Mouse (Mus musculus): ENCODE results near the gene Wdr38. TPM values are rescaled to one million over a fixed set of nuclear protein-coding genes. Genes with fewer than 3 reads are reported as not detected.

Gene Wdr38
- polyA plus RNA-seq, 1 experiment from 2014 or later = 1.6 TPM

GRCm38 (mm10) chr2:38974171-38974570, 23.1 kb upstream of the Wdr38 start:
- ATAC-seq (ENCODE audit: low FRiP score) = no peak
- H3K4me2 ChIP-seq = no peak overlapping the region
- H3K9me3 ChIP-seq (replicated peaks) = no peaks in the 10 kb centered on the region
- WGBS = 41% methylated on average over 2 of the region's 2 CpGs
- H3K27me3 ChIP-seq (replicated peaks) = no peaks in the 10 kb centered on the region
- no peak overlapping the region for H3K9ac ChIP-seq (replicated peaks)
- H3K36me3 ChIP-seq = no peaks in the 10 kb centered on the region
- no peak overlapping the region for H3K4me3 ChIP-seq (replicated peaks)
- no peaks in the 10 kb centered on the region for H3K4me1 ChIP-seq
- no peak overlapping the region for H3K27ac ChIP-seq (replicated peaks)

GRCm38 (mm10) chr2:38975181-38975580, 22.1 kb upstream of the Wdr38 start:
- ATAC-seq (ENCODE audit: low FRiP score) = no peak
- no peaks in the 10 kb centered on the region for H3K9me3 ChIP-seq (replicated peaks)
- 87% methylated on average over 3 of the region's 3 CpGs for WGBS

GRCm38 (mm10) chr2:38975941-38976805, 21.1 kb upstream of the Wdr38 start:
- H3K4me2 ChIP-seq = no peak overlapping the region
- H3K4me1 ChIP-seq = no peaks in the 10 kb centered on the region
- no peak overlapping the region for H3K9ac ChIP-seq (replicated peaks)
- no peak overlapping the region for H3K27ac ChIP-seq (replicated peaks)
- ATAC-seq (ENCODE audit: low FRiP score) = no peak
- no peaks in the 10 kb centered on the region for H3K9me3 ChIP-seq (replicated peaks)
- no peak overlapping the region for H3K4me3 ChIP-seq (replicated peaks)
- no peaks in the 10 kb centered on the region for H3K36me3 ChIP-seq
- 85% methylated on average over 21 of the region's 21 CpGs for WGBS
- H3K27me3 ChIP-seq (replicated peaks) = no peaks in the 10 kb centered on the region

More at GRCm38 (mm10) chr2:38975181-38975580, 22.1 kb upstream of the Wdr38 start:
- Histone ChIP-seq H3K4me3 (replicated peaks) (no peak overlapping the region), H3K4me1 (no peaks in the 10 kb centered on the region), H3K27ac (replicated peaks) (no peak overlapping the region), H3K36me3 (no peaks in the 10 kb centered on the region), H3K4me2 (no peak overlapping the region), H3K9ac (replicated peaks) (no peak overlapping the region), H3K27me3 (replicated peaks) (no peaks in the 10 kb centered on the region)

- no peak overlapping the region for H3K4me2 ChIP-seq
- H3K4me3 ChIP-seq (replicated peaks) = no peak overlapping the region
- no peak overlapping the region for H3K27ac ChIP-seq (replicated peaks)
These were observed 19.4 kb upstream of the Wdr38 start for GRCm38 (mm10) chr2:38977837-38978236.

GRCm38 (mm10) chr2:38983456-38983855, 13.8 kb upstream of the Wdr38 start:
- Histone ChIP-seq H3K4me3 (replicated peaks) (no peak overlapping the region), H3K4me2 (no peak overlapping the region), H3K9me3 (replicated peaks) (no peaks in the 10 kb centered on the region), H3K27me3 (replicated peaks) (no peaks in the 10 kb centered on the region), H3K36me3 (no peaks in the 10 kb centered on the region), H3K4me1 (0 out of 2 replicates have a peak, but pooled peaks cover 3% of the 10 kb centered on the region), H3K27ac (replicated peaks) (no peak overlapping the region), H3K9ac (replicated peaks) (no peak overlapping the region)
- no peak for ATAC-seq (ENCODE audit: low FRiP score)
- 90% methylated on average over 2 of the region's 2 CpGs for WGBS

More at GRCm38 (mm10) chr2:38977837-38978236, 19.4 kb upstream of the Wdr38 start:
- H3K36me3 ChIP-seq = no peaks in the 10 kb centered on the region
- ATAC-seq (ENCODE audit: low FRiP score) = no peak
- no peaks in the 10 kb centered on the region for H3K27me3 ChIP-seq (replicated peaks)
- WGBS = 74% methylated on average over 4 of the region's 4 CpGs
- no peak overlapping the region for H3K9ac ChIP-seq (replicated peaks)
- no peaks in the 10 kb centered on the region for H3K4me1 ChIP-seq
- H3K9me3 ChIP-seq (replicated peaks) = no peaks in the 10 kb centered on the region

DNA sequence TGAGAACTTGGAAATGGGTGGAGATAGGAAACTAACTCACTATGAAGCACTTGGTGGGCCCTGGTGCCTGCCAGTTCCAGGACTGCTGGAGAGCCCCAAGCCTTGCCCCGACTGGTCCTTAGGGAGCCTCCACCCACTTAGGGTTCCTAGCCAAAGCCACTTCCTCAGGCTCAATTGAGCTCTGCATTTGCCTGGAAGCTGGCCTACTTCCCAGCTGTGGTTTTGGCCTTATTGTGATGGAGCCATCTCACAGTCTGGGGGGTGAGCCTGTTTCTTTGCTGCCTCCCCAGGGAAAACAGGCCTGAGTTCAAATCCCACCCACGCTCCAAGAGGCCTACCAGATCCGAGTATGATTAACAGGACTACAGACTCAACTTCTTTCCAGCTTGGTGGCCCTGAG, 10.7 kb upstream of the Wdr38 start:
- Histone ChIP-seq H3K27ac (replicated peaks) (no peak overlapping the region), H3K4me3 (replicated peaks) (no peak overlapping the region), H3K4me2 (no peak overlapping the region), H3K36me3 (no peaks in the 10 kb centered on the region), H3K27me3 (replicated peaks) (no peaks in the 10 kb centered on the region), H3K4me1 (0 out of 2 replicates have a peak, but pooled peaks cover 3% of the 10 kb centered on the region), H3K9me3 (replicated peaks) (no peaks in the 10 kb centered on the region), H3K9ac (replicated peaks) (no peak overlapping the region)
- WGBS = 86% methylated on average over 3 of the region's 3 CpGs
- no peak for ATAC-seq (ENCODE audit: low FRiP score)

DNA sequence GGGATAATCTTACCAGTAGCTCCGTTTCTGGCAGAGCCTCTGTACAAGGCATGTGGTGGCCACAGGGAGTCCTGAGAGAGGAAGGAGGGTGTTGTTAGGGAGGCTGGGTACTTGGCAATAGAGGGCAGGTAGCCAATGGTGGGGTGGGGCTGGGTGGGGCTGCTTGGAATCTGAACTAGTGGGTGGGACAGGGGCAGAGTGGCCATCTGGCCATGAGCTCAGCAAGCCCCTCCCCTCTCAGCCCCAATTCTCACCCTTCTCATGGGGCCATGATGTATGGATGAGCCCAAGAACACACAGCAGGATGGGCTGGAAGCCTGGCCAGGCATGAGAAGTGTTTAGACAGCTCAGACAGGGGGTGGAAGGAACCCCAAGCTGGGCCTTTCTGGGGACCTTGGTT, 9.9 kb upstream of the Wdr38 start:
- ATAC-seq (ENCODE audit: low FRiP score) = no peak
- H3K27ac ChIP-seq (replicated peaks) = no peak overlapping the region
- no peaks in the 10 kb centered on the region for H3K36me3 ChIP-seq
- WGBS = 89% methylated on average over 1 of the region's 1 CpGs
- H3K27me3 ChIP-seq (replicated peaks) = no peaks in the 10 kb centered on the region
- no peaks in the 10 kb centered on the region for H3K9me3 ChIP-seq (replicated peaks)
- no peak overlapping the region for H3K9ac ChIP-seq (replicated peaks)
- H3K4me3 ChIP-seq (replicated peaks) = no peak overlapping the region
- 0 out of 2 replicates have a peak, but pooled peaks cover 3% of the 10 kb centered on the region for H3K4me1 ChIP-seq
- no peak overlapping the region for H3K4me2 ChIP-seq

GRCm38 (mm10) chr2:38987803-38988510, 9.3 kb upstream of the Wdr38 start:
- Histone ChIP-seq H3K36me3 (no peaks in the 10 kb centered on the region), H3K9ac (replicated peaks) (no peak overlapping the region), H3K27me3 (replicated peaks) (no peaks in the 10 kb centered on the region), H3K4me1 (0 out of 2 replicates have a peak, but pooled peaks cover 3% of the 10 kb centered on the region), H3K27ac (replicated peaks) (no peak overlapping the region), H3K4me2 (no peak overlapping the region), H3K4me3 (replicated peaks) (no peak overlapping the region), H3K9me3 (replicated peaks) (no peaks in the 10 kb centered on the region)
- ATAC-seq (ENCODE audit: low FRiP score) = no peak
- 88% methylated on average over 6 of the region's 6 CpGs for WGBS

GRCm38 (mm10) chr2:38988929-38989328, 8.3 kb upstream of the Wdr38 start:
- 0 out of 2 replicates have a peak, but pooled peaks cover 3% of the 10 kb centered on the region for H3K4me1 ChIP-seq
- 96% methylated on average over 2 of the region's 2 CpGs for WGBS
- no peak overlapping the region for H3K4me2 ChIP-seq
- H3K4me3 ChIP-seq (replicated peaks) = no peak overlapping the region
- no peaks in the 10 kb centered on the region for H3K9me3 ChIP-seq (replicated peaks)
- H3K9ac ChIP-seq (replicated peaks) = no peak overlapping the region
- no peaks in the 10 kb centered on the region for H3K27me3 ChIP-seq (replicated peaks)
- no peaks in the 10 kb centered on the region for H3K36me3 ChIP-seq
- ATAC-seq (ENCODE audit: low FRiP score) = no peak
- no peak overlapping the region for H3K27ac ChIP-seq (replicated peaks)

DNA sequence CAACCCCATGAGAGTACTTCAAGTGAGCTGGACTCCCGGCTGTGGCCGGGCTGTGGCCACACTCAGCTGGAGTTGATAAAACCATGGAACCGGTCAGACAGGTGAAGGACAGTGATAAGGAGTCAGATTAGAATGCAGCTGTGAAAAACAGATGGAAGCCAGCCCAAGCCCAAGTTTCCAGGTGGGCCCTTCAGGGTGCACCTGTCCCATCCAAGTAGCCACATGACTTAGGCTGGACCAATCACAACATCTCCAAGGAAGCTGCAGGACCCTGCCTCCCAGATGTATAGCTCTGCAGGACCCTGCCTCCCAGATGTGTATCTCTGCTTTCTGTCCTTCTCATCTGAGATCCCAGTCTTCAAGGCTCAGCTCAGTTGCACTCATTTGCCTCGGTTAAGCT, 5.3 kb upstream of the Wdr38 start:
- no peak for ATAC-seq (ENCODE audit: low FRiP score)
- WGBS = 84% methylated on average over 4 of the region's 4 CpGs

DNA sequence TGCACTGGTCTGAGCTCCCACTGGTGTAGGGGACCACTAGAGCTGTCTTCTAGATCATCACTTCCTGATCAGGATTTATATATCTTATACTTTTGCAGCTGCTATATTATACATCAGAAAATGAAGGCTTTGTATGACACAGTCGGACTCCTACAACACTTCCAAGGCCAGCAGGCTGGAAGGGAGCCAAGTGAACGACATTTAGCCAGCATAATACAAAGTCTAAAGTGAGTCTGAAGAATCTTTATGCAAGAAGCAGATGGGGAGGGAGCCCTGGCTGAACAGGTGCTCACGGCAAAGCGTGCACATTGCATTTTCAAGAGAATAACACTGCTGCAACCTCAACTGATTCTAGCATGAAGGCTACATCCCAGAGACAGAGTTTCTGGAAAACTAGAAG, 4.8 kb upstream of the Wdr38 start:
- WGBS = 45% methylated on average over 4 of the region's 4 CpGs
- H3K9ac ChIP-seq (replicated peaks) = no peak overlapping the region
- ATAC-seq (ENCODE audit: low FRiP score) = no peak

More for the DNA sequence above, 5.3 kb upstream of the Wdr38 start:
- Histone ChIP-seq H3K4me3 (replicated peaks) (no peak overlapping the region), H3K4me1 (0 out of 2 replicates have a peak, but pooled peaks cover 3% of the 10 kb centered on the region), H3K27me3 (replicated peaks) (no peaks in the 10 kb centered on the region; the same call in 1 of the 2 replicates), H3K9me3 (replicated peaks) (no peaks in the 10 kb centered on the region), H3K9ac (replicated peaks) (no peak overlapping the region), H3K27ac (replicated peaks) (no peak overlapping the region), H3K36me3 (no peaks in the 10 kb centered on the region), H3K4me2 (no peak overlapping the region)

More for the DNA sequence above, 4.8 kb upstream of the Wdr38 start:
- no peak overlapping the region for H3K27ac ChIP-seq (replicated peaks)
- peaks cover 3% of the 10 kb centered on the region; the same call in 1 of the 2 replicates for H3K4me1 ChIP-seq
- no peak overlapping the region for H3K4me3 ChIP-seq (replicated peaks)
- no peaks in the 10 kb centered on the region for H3K36me3 ChIP-seq
- H3K27me3 ChIP-seq (replicated peaks) = no peaks in the 10 kb centered on the region; the same call in 1 of the 2 replicates
- H3K4me2 ChIP-seq = no peak overlapping the region
- H3K9me3 ChIP-seq (replicated peaks) = no peaks in the 10 kb centered on the region

All from neural tube, embryonic 15.5 days (tissue).